Mouse (Mus musculus): Measurements from ENCODE around the gene Runx2. TPM values are rescaled to one million over a fixed set of nuclear protein-coding genes. Genes with fewer than 3 reads are reported as not detected.
A peak's percentile ranks its signal among the peaks of the same experiment; 100 is the strongest.

The Runx2 gene
- polyA plus RNA-seq (2016; fragmentation: Nextera tagmentation; extraction: Ambion mirVana), result 31.3 and 31.9 TPM in 2 replicates

- Histone ChIP-seq H3K27ac (peak within 1 kb of the TSS; percentile 73), H3K9ac (peak within 1 kb of the TSS; percentile 45), H3K4me3 (peak within 1 kb of the TSS; percentile 26), H3K4me2 (replicated peaks) (peak within 1 kb of the TSS; percentile 46), H3K36me3 (no peaks in the 10 kb centered on the region), H3K4me1 (peaks cover 19% of the 10 kb centered on the region), H3K9me3 (no peaks in the 10 kb centered on the region), H3K27me3 (no peaks in the 10 kb centered on the region)
- WGBS, result 24% methylated on average over 3 of the region's 3 CpGs
- no peak for ATAC-seq (ENCODE audit: insufficient number of reproducible peaks, insufficient read depth, low FRiP score, low TSS enrichment)
Measured at GRCm38 (mm10) chr17:44814508-44815175, at the start of gene Runx2. Gene Runx2 (minus strand): TSS chr17:44814797.

DNA sequence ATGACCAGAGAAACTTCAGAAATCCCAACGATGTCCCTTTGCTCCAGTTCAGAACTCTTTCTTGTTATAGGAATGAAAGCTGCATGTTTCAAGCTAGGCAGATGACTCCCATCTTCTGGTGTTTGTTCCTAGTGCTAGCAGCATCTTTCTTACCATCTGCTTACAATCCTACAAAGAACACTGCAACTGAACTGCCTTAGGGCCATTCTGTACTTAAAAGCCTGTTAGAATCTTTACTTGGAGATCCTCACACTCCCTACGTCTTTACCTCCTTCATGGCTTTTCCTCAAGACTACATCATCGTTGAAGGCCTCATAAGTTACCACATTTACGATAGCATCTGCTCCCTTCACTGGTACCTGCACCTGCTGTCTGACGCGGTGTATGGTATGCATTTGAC is 48.6 kb upstream of the Runx2 start:
- H3K27ac ChIP-seq, result no peak overlapping the region
- no peaks in the 10 kb centered on the region for H3K36me3 ChIP-seq
- no peaks in the 10 kb centered on the region for H3K27me3 ChIP-seq
- no peak overlapping the region for H3K4me2 ChIP-seq (replicated peaks)
- no peak overlapping the region for H3K4me3 ChIP-seq
- H3K9me3 ChIP-seq, result no peaks in the 10 kb centered on the region
- no peak overlapping the region for H3K9ac ChIP-seq
- 91% methylated on average over 6 of the region's 6 CpGs for WGBS
- no peaks in the 10 kb centered on the region for H3K4me1 ChIP-seq
- ATAC-seq (ENCODE audit: insufficient number of reproducible peaks, insufficient read depth, low FRiP score, low TSS enrichment), result no peak

- ATAC-seq (ENCODE audit: insufficient number of reproducible peaks, insufficient read depth, low FRiP score, low TSS enrichment), result no peak
- H3K4me3 ChIP-seq, result no peak overlapping the region
- H3K27me3 ChIP-seq, result no peaks in the 10 kb centered on the region
- no peak overlapping the region for H3K4me2 ChIP-seq (replicated peaks)
- no peak overlapping the region for H3K27ac ChIP-seq
- H3K9ac ChIP-seq, result no peak overlapping the region
- no peaks in the 10 kb centered on the region for H3K9me3 ChIP-seq
- H3K36me3 ChIP-seq, result no peaks in the 10 kb centered on the region
- no peaks in the 10 kb centered on the region for H3K4me1 ChIP-seq
- WGBS, result 57% methylated on average over 4 of the region's 4 CpGs
Measured at GRCm38 (mm10) chr17:44842184-44842583, 27.6 kb upstream of the Runx2 start.

GRCm38 (mm10) chr17:44831201-44831600 is 16.6 kb upstream of the Runx2 start:
- Histone ChIP-seq H3K4me1 (no peaks in the 10 kb centered on the region), H3K9me3 (no peaks in the 10 kb centered on the region), H3K4me2 (replicated peaks) (no peak overlapping the region), H3K36me3 (no peaks in the 10 kb centered on the region), H3K27ac (no peak overlapping the region), H3K4me3 (no peak overlapping the region), H3K9ac (no peak overlapping the region), H3K27me3 (no peaks in the 10 kb centered on the region)
- no peak for ATAC-seq (ENCODE audit: insufficient number of reproducible peaks, insufficient read depth, low FRiP score, low TSS enrichment)
- 93% methylated on average over 1 of the region's 1 CpGs for WGBS

- H3K4me3 ChIP-seq, result no peak overlapping the region
- H3K9ac ChIP-seq, result no peak overlapping the region
- WGBS, result 90% methylated on average over 3 of the region's 3 CpGs
- no peaks in the 10 kb centered on the region for H3K27me3 ChIP-seq
- no peak for ATAC-seq (ENCODE audit: insufficient number of reproducible peaks, insufficient read depth, low FRiP score, low TSS enrichment)
- H3K36me3 ChIP-seq, result no peaks in the 10 kb centered on the region
- H3K9me3 ChIP-seq, result no peaks in the 10 kb centered on the region
- no peak overlapping the region for H3K27ac ChIP-seq
- H3K4me1 ChIP-seq, result no peaks in the 10 kb centered on the region
- H3K4me2 ChIP-seq (replicated peaks), result no peak overlapping the region
Measured at GRCm38 (mm10) chr17:44829587-44829986, 15.0 kb upstream of the Runx2 start.

DNA sequence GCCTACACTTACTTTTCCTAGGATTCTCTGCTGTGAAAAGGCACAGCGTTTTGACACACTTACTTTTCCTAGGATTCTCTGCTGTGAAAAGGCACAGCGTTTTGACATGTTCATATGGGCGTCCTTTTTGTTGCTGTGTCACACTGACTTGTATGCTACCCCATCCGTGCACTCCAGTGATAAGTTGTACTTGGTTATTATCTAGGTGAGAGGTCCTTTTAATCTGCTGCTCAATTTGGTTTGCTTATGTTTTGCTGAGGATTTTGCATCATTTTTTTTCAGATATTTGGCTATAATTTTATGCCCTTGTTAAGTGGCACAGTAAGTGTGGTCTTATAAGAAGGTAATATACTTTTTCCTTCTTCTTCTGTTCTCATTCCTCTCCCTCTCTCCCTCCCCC is 13.4 kb upstream of the Runx2 start:
- no peak overlapping the region for H3K4me3 ChIP-seq
- H3K27me3 ChIP-seq, result no peaks in the 10 kb centered on the region
- H3K9ac ChIP-seq, result no peak overlapping the region
- no peak for ATAC-seq (ENCODE audit: insufficient number of reproducible peaks, insufficient read depth, low FRiP score, low TSS enrichment)
- WGBS, result 85% methylated on average over 4 of the region's 4 CpGs
- no peaks in the 10 kb centered on the region for H3K9me3 ChIP-seq
- H3K4me2 ChIP-seq (replicated peaks), result no peak overlapping the region
- H3K36me3 ChIP-seq, result no peaks in the 10 kb centered on the region
- no peak overlapping the region for H3K27ac ChIP-seq
- H3K4me1 ChIP-seq, result no peaks in the 10 kb centered on the region

DNA sequence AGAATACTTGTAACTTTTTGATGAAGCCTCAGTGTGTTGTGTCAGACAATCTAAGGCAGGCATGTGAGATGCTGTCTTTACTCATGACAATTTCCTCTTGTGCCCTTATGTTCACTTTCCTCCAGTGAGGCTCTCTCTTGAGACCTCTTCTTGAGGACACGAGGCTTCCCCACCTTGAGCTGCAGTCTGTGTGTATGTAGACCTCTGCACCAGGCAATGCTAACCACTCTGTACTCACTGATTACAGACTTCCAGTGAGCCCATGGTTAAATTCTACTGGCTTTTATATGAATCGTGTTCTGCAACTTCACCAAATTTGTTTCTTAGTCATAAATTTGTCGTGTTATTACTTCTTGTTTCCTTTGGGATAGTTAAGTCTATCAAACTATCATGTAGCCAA is 12.5 kb upstream of the Runx2 start:
- no peaks in the 10 kb centered on the region for H3K27me3 ChIP-seq
- no peak overlapping the region for H3K9ac ChIP-seq
- no peaks in the 10 kb centered on the region for H3K9me3 ChIP-seq
- no peak for ATAC-seq (ENCODE audit: insufficient number of reproducible peaks, insufficient read depth, low FRiP score, low TSS enrichment)
- no peak overlapping the region for H3K27ac ChIP-seq
- no peaks in the 10 kb centered on the region for H3K4me1 ChIP-seq
- 71% methylated on average over 3 of the region's 3 CpGs for WGBS
- no peak overlapping the region for H3K4me3 ChIP-seq
- H3K4me2 ChIP-seq (replicated peaks), result no peak overlapping the region
- H3K36me3 ChIP-seq, result no peaks in the 10 kb centered on the region

GRCm38 (mm10) chr17:44821940-44822339 is 7.3 kb upstream of the Runx2 start:
- WGBS, result 86% methylated on average over 5 of the region's 5 CpGs
- H3K27me3 ChIP-seq, result no peaks in the 10 kb centered on the region

GRCm38 (mm10) chr17:44819816-44820215 is 5.2 kb upstream of the Runx2 start:
- no peaks in the 10 kb centered on the region for H3K9me3 ChIP-seq
- no peaks in the 10 kb centered on the region for H3K27me3 ChIP-seq
- ATAC-seq (ENCODE audit: insufficient number of reproducible peaks, insufficient read depth, low FRiP score, low TSS enrichment), result no peak
- no peak overlapping the region for H3K27ac ChIP-seq
- 54% methylated on average over 4 of the region's 4 CpGs for WGBS
- no peak overlapping the region for H3K4me3 ChIP-seq
- H3K4me2 ChIP-seq (replicated peaks), result no peak overlapping the region
- peaks cover 6% of the 10 kb centered on the region for H3K4me1 ChIP-seq
- no peaks in the 10 kb centered on the region for H3K36me3 ChIP-seq
- H3K9ac ChIP-seq, result no peak overlapping the region

More at GRCm38 (mm10) chr17:44821940-44822339, 7.3 kb upstream of the Runx2 start:
- Histone ChIP-seq H3K4me3 (no peak overlapping the region), H3K27ac (no peak overlapping the region), H3K9ac (no peak overlapping the region), H3K4me1 (0 out of 2 replicates have a peak, but pooled peaks cover 2% of the 10 kb centered on the region), H3K4me2 (replicated peaks) (no peak overlapping the region), H3K9me3 (no peaks in the 10 kb centered on the region), H3K36me3 (no peaks in the 10 kb centered on the region)
- no peak for ATAC-seq (ENCODE audit: insufficient number of reproducible peaks, insufficient read depth, low FRiP score, low TSS enrichment)

GRCm38 (mm10) chr17:44818825-44819224 is 4.2 kb upstream of the Runx2 start:
- Histone ChIP-seq H3K4me1 (peaks cover 16% of the 10 kb centered on the region), H3K27me3 (no peaks in the 10 kb centered on the region), H3K9ac (no peak overlapping the region), H3K9me3 (no peaks in the 10 kb centered on the region), H3K4me3 (no peak overlapping the region), H3K36me3 (no peaks in the 10 kb centered on the region), H3K4me2 (replicated peaks) (no peak overlapping the region), H3K27ac (no peak overlapping the region)
- 81% methylated on average over 2 of the region's 2 CpGs for WGBS
- no peak for ATAC-seq (ENCODE audit: insufficient number of reproducible peaks, insufficient read depth, low FRiP score, low TSS enrichment)

DNA sequence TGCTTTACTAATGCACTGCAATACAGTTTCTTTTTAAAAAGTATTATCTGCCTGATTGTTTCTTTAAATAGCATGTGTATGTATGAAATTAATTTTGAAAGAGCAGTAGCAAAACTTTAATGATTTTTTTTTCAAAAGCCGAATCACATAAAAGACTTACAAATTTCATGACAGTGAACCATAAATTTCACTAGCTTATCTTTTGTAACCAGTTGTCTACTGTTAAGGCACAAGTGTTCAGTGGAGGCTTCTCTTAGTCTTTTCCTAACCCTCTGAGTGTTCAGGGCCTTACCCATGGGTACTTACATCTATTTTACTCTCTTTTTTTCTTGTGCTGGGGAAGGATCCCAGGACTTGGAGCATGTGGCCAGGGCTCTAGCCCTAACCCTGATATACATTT is 7.6 kb downstream of the Runx2 start:
- H3K27ac ChIP-seq, result no peak overlapping the region

GRCm38 (mm10) chr17:44797331-44797730 is 17.3 kb downstream of the Runx2 start:
- 54% methylated on average over 3 of the region's 3 CpGs for WGBS
- H3K4me1 ChIP-seq, result no peaks in the 10 kb centered on the region

More for the DNA sequence above, 7.6 kb downstream of the Runx2 start:
- 90% methylated on average over 1 of the region's 1 CpGs for WGBS
- H3K4me1 ChIP-seq, result peaks cover 13% of the 10 kb centered on the region
- H3K9me3 ChIP-seq, result no peaks in the 10 kb centered on the region
- no peaks in the 10 kb centered on the region for H3K27me3 ChIP-seq
- H3K4me2 ChIP-seq (replicated peaks), result no peak overlapping the region
- ATAC-seq (ENCODE audit: insufficient number of reproducible peaks, insufficient read depth, low FRiP score, low TSS enrichment), result no peak
- no peaks in the 10 kb centered on the region for H3K36me3 ChIP-seq
- no peak overlapping the region for H3K4me3 ChIP-seq
- H3K9ac ChIP-seq, result no peak overlapping the region

More at GRCm38 (mm10) chr17:44797331-44797730, 17.3 kb downstream of the Runx2 start:
- no peak overlapping the region for H3K4me3 ChIP-seq
- no peaks in the 10 kb centered on the region for H3K27me3 ChIP-seq
- H3K9me3 ChIP-seq, result no peaks in the 10 kb centered on the region
- ATAC-seq (ENCODE audit: insufficient number of reproducible peaks, insufficient read depth, low FRiP score, low TSS enrichment), result no peak
- H3K27ac ChIP-seq, result no peak overlapping the region
- no peak overlapping the region for H3K9ac ChIP-seq
- H3K4me2 ChIP-seq (replicated peaks), result no peak overlapping the region
- 0 out of 2 replicates have a peak, but pooled peaks cover 5% of the 10 kb centered on the region for H3K36me3 ChIP-seq

Data from embryonic facial prominence, embryonic 12.5 days (tissue).